Mouse (Mus musculus): ENCODE results near the gene Ppp1cc.
"Not testable (repeated sequence)": the region's sequence is repeated elsewhere in the genome, so short reads cannot be mapped to it uniquely, and the experiment has no call there.

Gene Ppp1cc

GRCm38 (mm10) chr5:122209591-122210368 lies 51.7 kb downstream of the Ppp1cc start:
- Histone ChIP-seq H3K9me3 (ENCODE audit: low read length) (no peaks in the 10 kb centered on the region), H3K4me3 (replicated peaks; ENCODE audit: low read length) (peak overlapping the region; percentile 79)
- TF ChIP-seq CTCF (conservative IDR thresholded peaks at IDR 0.05; ENCODE audit: low read length), result no peak
- no peak for TF ChIP-seq NANOG (IDR thresholded peaks at IDR 0.05; ENCODE audit: borderline replicate concordance, low read length)
- TF ChIP-seq POU5F1 (IDR thresholded peaks at IDR 0.05; ENCODE audit: borderline replicate concordance, low read length), result no peak

DNA sequence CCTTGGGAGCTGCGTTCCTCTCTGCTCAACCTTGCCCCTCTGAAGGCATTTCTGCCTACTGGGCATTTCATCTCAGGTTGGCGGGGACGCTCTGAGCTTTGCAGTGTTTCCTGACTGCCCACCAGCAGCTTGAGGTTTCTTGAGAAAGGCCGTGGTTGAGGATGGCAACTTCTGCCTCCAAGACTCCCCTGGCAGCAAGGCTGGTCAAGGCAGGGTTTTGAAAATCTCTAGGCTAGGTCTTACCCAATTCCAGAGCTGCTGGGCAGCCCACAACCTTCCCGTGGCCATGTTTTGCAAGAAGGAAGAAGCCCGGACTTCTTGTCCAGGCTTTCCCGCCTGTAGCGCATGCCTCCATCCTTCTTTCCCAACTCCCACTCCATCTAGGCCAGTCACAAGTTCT lies 52.8 kb downstream of the Ppp1cc start:
- H3K27me3 ChIP-seq (ENCODE audit: insufficient read depth, low read length), result no peaks in the 10 kb centered on the region
- no peak for TF ChIP-seq POU5F1 (IDR thresholded peaks at IDR 0.05; ENCODE audit: borderline replicate concordance, low read length)
- no peak for TF ChIP-seq NANOG (IDR thresholded peaks at IDR 0.05; ENCODE audit: borderline replicate concordance, low read length)
- no peak for TF ChIP-seq CTCF (conservative IDR thresholded peaks at IDR 0.05; ENCODE audit: low read length)
- no peaks in the 10 kb centered on the region for H3K9me3 ChIP-seq (ENCODE audit: low read length)
- H3K4me1 ChIP-seq (replicated peaks; ENCODE audit: low read depth, low read length), result peaks cover 59% of the 10 kb centered on the region
- peak overlapping the region; percentile 49 for H3K4me3 ChIP-seq (replicated peaks; ENCODE audit: low read length)
- peaks cover 45% of the 10 kb centered on the region for H3K36me3 ChIP-seq (ENCODE audit: insufficient read depth, low read length)

More at GRCm38 (mm10) chr5:122209591-122210368, 51.7 kb downstream of the Ppp1cc start:
- Histone ChIP-seq H3K4me1 (replicated peaks; ENCODE audit: low read depth, low read length) (peaks cover 70% of the 10 kb centered on the region), H3K27me3 (ENCODE audit: insufficient read depth, low read length) (no peaks in the 10 kb centered on the region), H3K36me3 (ENCODE audit: insufficient read depth, low read length) (peaks cover 41% of the 10 kb centered on the region)

DNA sequence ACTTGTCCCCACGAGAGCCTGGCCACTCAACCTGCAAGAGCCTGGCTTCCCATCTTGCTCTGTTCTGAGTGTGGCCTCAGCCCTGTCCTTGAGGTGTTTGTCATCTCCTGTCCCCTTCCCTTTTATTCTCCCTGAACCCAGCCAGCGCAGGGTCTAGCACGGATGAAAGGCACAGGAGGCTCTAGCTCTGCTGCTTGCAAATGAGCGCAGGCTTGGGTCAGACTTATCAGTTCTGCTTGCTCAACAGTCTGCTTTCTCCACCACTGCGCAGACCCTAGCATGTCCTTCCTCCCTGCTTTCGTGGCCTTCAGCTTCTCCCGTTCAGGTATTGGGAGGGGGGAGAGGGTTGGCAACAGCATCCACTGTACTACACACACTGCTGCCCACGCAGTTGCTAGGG lies 54.0 kb downstream of the Ppp1cc start:
- H3K9me3 ChIP-seq (ENCODE audit: low read length), result no peaks in the 10 kb centered on the region
- H3K4me3 ChIP-seq (replicated peaks; ENCODE audit: low read length), result no peak overlapping the region
- H3K36me3 ChIP-seq (ENCODE audit: insufficient read depth, low read length), result peaks cover 58% of the 10 kb centered on the region
- peaks cover 56% of the 10 kb centered on the region for H3K4me1 ChIP-seq (replicated peaks; ENCODE audit: low read depth, low read length)
- TF ChIP-seq POU5F1 (IDR thresholded peaks at IDR 0.05; ENCODE audit: borderline replicate concordance, low read length) (no peak), NANOG (IDR thresholded peaks at IDR 0.05; ENCODE audit: borderline replicate concordance, low read length) (no peak), CTCF (conservative IDR thresholded peaks at IDR 0.05; ENCODE audit: low read length) (no peak)
- no peaks in the 10 kb centered on the region for H3K27me3 ChIP-seq (ENCODE audit: insufficient read depth, low read length)

DNA sequence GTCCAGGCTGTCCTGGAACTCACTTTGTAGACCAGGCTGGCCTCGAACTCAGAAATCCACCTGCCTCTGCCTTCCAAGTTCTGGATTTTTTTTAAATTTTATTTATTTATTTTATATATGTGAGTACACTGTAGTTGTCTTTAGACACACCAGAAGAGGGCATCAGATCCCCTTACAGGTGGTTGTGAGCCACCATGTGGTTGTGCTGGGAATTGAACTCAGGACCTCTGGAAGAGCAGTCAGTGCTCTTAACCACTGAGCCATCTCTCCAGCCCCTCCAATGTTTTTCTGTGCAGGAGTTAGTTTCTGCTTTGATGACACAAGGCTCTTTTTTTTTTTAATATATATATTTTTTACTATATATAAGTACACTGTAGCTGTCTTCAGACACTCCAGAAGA lies 54.7 kb downstream of the Ppp1cc start:
- H3K9me3 ChIP-seq (ENCODE audit: low read length); H3K4me3 ChIP-seq (replicated peaks; ENCODE audit: low read length); H3K27me3 ChIP-seq (ENCODE audit: insufficient read depth, low read length): not testable (repeated sequence)
- peaks cover 63% of the 10 kb centered on the region for H3K36me3 ChIP-seq (ENCODE audit: insufficient read depth, low read length)
- TF ChIP-seq CTCF (conservative IDR thresholded peaks at IDR 0.05; ENCODE audit: low read length), result peak; percentile 20
- peaks cover 56% of the 10 kb centered on the region for H3K4me1 ChIP-seq (replicated peaks; ENCODE audit: low read depth, low read length)

GRCm38 (mm10) chr5:122213861-122214260 lies 55.8 kb downstream of the Ppp1cc start:
- TF ChIP-seq CTCF (conservative IDR thresholded peaks at IDR 0.05; ENCODE audit: low read length), result no peak
- no peak for TF ChIP-seq NANOG (IDR thresholded peaks at IDR 0.05; ENCODE audit: borderline replicate concordance, low read length)
- TF ChIP-seq POU5F1 (IDR thresholded peaks at IDR 0.05; ENCODE audit: borderline replicate concordance, low read length), result no peak
- peaks cover 58% of the 10 kb centered on the region for H3K4me1 ChIP-seq (replicated peaks; ENCODE audit: low read depth, low read length)
- no peaks in the 10 kb centered on the region for H3K9me3 ChIP-seq (ENCODE audit: low read length)
- peaks cover 61% of the 10 kb centered on the region for H3K36me3 ChIP-seq (ENCODE audit: insufficient read depth, low read length)
- no peaks in the 10 kb centered on the region for H3K27me3 ChIP-seq (ENCODE audit: insufficient read depth, low read length)
- H3K4me3 ChIP-seq (replicated peaks; ENCODE audit: low read length), result no peak overlapping the region

DNA sequence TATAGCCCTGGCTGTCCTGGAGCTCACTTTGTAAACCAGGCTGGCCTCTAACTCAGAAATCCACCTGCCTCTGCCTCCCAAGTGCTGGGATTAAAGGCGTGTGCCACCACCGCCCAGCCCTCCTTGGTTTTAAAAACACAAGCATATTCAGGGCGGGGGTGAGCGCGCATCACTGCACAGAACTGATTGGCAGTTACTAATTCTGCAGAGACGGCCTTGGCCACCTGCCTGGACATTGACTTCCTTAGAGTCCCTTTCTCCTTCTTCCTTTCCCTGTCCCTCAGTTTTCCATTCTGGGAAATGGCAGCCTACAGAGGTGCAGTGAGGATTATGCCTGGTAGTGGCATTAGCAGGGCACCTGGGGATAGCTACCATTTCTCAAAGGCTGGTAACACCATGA lies 59.6 kb downstream of the Ppp1cc start:
- TF ChIP-seq NANOG (IDR thresholded peaks at IDR 0.05; ENCODE audit: borderline replicate concordance, low read length) (no peak), POU5F1 (IDR thresholded peaks at IDR 0.05; ENCODE audit: borderline replicate concordance, low read length) (no peak), CTCF (conservative IDR thresholded peaks at IDR 0.05; ENCODE audit: low read length) (no peak)

DNA sequence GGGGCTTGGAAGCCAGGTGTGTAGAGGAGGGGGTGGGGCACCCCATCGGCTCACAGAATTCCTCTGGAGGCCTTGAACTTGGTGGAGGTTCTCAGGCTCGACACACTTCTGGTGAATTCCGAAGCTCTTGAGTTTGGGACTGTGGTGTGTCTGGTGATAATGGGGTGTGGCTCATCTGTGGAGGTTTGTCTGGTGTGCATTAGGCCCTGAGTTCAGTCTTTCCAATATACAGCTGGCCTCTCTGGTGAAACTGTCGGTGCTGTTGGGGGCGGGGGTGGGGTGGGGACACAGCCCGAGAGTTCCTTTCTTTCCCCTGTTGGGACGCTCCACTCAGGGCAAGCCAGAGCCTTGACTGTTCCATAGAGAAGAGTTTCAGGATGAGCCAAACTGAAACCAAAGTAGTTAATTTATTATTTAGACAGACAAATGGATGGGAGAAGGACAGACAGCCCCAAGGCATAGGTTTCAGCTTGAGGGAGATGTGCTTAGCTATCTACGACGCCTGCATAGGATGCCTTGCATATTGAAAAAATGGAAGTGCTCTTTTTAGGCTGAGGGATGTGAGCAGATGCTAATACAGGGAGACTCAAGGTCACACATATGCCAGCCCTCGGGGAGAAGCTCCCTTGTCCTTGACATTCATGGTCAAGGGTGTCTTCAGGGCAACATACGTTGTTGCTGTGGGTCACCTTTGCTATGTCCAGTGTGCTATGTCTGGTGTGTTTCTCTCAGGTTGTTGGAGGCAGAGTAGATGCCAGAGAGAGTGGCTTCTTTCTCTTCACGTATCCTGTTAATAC lies 60.2 kb downstream of the Ppp1cc start:
- Histone ChIP-seq H3K36me3 (ENCODE audit: insufficient read depth, low read length) (peaks cover 72% of the 10 kb centered on the region), H3K9me3 (ENCODE audit: low read length) (no peaks in the 10 kb centered on the region), H3K4me1 (replicated peaks; ENCODE audit: low read depth, low read length) (peaks cover 63% of the 10 kb centered on the region), H3K4me3 (replicated peaks; ENCODE audit: low read length) (no peak overlapping the region), H3K27me3 (ENCODE audit: insufficient read depth, low read length) (no peaks in the 10 kb centered on the region)
- TF ChIP-seq CTCF (conservative IDR thresholded peaks at IDR 0.05; ENCODE audit: low read length), result no peak
- TF ChIP-seq NANOG (IDR thresholded peaks at IDR 0.05; ENCODE audit: borderline replicate concordance, low read length), result no peak
- TF ChIP-seq POU5F1 (IDR thresholded peaks at IDR 0.05; ENCODE audit: borderline replicate concordance, low read length), result no peak

More for the DNA sequence above, 59.6 kb downstream of the Ppp1cc start:
- Histone ChIP-seq H3K9me3 (ENCODE audit: low read length) (no peaks in the 10 kb centered on the region), H3K36me3 (ENCODE audit: insufficient read depth, low read length) (peaks cover 75% of the 10 kb centered on the region), H3K4me3 (replicated peaks; ENCODE audit: low read length) (no peak overlapping the region), H3K4me1 (replicated peaks; ENCODE audit: low read depth, low read length) (peaks cover 63% of the 10 kb centered on the region), H3K27me3 (ENCODE audit: insufficient read depth, low read length) (no peaks in the 10 kb centered on the region)

- peaks cover 58% of the 10 kb centered on the region for H3K4me1 ChIP-seq (replicated peaks; ENCODE audit: low read depth, low read length)
- TF ChIP-seq CTCF (conservative IDR thresholded peaks at IDR 0.05; ENCODE audit: low read length) (no peak), NANOG (IDR thresholded peaks at IDR 0.05; ENCODE audit: borderline replicate concordance, low read length) (no peak), POU5F1 (IDR thresholded peaks at IDR 0.05; ENCODE audit: borderline replicate concordance, low read length) (no peak)
- no peaks in the 10 kb centered on the region for H3K27me3 ChIP-seq (ENCODE audit: insufficient read depth, low read length)
- H3K36me3 ChIP-seq (ENCODE audit: insufficient read depth, low read length), result peaks cover 68% of the 10 kb centered on the region
- no peak overlapping the region for H3K4me3 ChIP-seq (replicated peaks; ENCODE audit: low read length)
- no peaks in the 10 kb centered on the region for H3K9me3 ChIP-seq (ENCODE audit: low read length)
Observed at GRCm38 (mm10) chr5:122218928-122219327, 60.9 kb downstream of the Ppp1cc start.

Measured in E14TG2a.4 (cell line).